In genomic region chr17:36989437-36989836, GRCm38 (mm10) we compare ENCODE assay signal across 12 mouse cellular contexts. TPM values are rescaled to one million over a fixed set of nuclear protein-coding genes. Genes with fewer than 3 reads are reported as not detected.
DNase-seq lines count a peak whose midpoint lies in the region; ATAC-seq and TF ChIP-seq lines count a peak whose summit lies in the region.
"Had no signal": no experiment of that assay in that cellular context is flagged by ENCODE, and none has a peak within 500 bp of the region (broad histone marks: within the 10 kb centered on the region; RNA-seq: fewer than 3 reads in every experiment).

Gene H2-M5, minus strand, starts transcription at chr17:36989537.

- peak within 1 kb of the TSS; percentile 54 for H3K4me3 ChIP-seq in heart, embryonic 10.5 days
- H3K4me3 ChIP-seq in lung, embryonic 15.5 days, result peak within 1 kb of the TSS; percentile 12; the same call in 1 of the 2 replicates
- H3K4me3 ChIP-seq in intestine, postnatal 0 days (ENCODE audit: low read depth, low read length), result peak within 1 kb of the TSS; percentile 20
- peak within 1 kb of the TSS; percentile 15; the same call in 1 of the 2 replicates for H3K4me3 ChIP-seq in neural tube, embryonic 15.5 days (replicated peaks)
- H3K4me3 ChIP-seq: layer of hippocampus, adult 2 months had no signal

- no peak for ATAC-seq in lung, embryonic 15.5 days (ENCODE audit: borderline replicate concordance, extremely low read depth, low FRiP score, low TSS enrichment)
- ATAC-seq in intestine, postnatal 0 days, result no peak
- ATAC-seq in neural tube, embryonic 15.5 days (ENCODE audit: low FRiP score), result no peak
- ATAC-seq: Patski had no signal

- peaks cover 5% of the 10 kb centered on the region; the same call in 1 of the 2 replicates for H3K4me1 ChIP-seq in heart, embryonic 10.5 days
- H3K4me1 ChIP-seq in lung, embryonic 15.5 days, result no peaks in the 10 kb centered on the region
- no peaks in the 10 kb centered on the region for H3K4me1 ChIP-seq in intestine, postnatal 0 days (replicated peaks; ENCODE audit: control insufficient read depth, insufficient read depth, low read length)
- no peaks in the 10 kb centered on the region for H3K4me1 ChIP-seq in neural tube, embryonic 15.5 days

- H3K4me2 ChIP-seq in lung, embryonic 15.5 days, result peak within 1 kb of the TSS; percentile 47
- peak within 1 kb of the TSS; percentile 49 for H3K4me2 ChIP-seq in intestine, postnatal 0 days (replicated peaks; ENCODE audit: low read depth)
- peak within 1 kb of the TSS; percentile 41 for H3K4me2 ChIP-seq in neural tube, embryonic 15.5 days

- H3K36me3 ChIP-seq in heart, embryonic 10.5 days, result no peaks in the 10 kb centered on the region
- no peaks in the 10 kb centered on the region for H3K36me3 ChIP-seq in lung, embryonic 15.5 days
- no peaks in the 10 kb centered on the region for H3K36me3 ChIP-seq in intestine, postnatal 0 days (ENCODE audit: control insufficient read depth, insufficient read depth)
- H3K36me3 ChIP-seq in neural tube, embryonic 15.5 days, result no peaks in the 10 kb centered on the region

- WGBS in heart, embryonic 10.5 days, result 21% methylated on average over 5 of the region's 5 CpGs
- 31% methylated on average over 5 of the region's 5 CpGs for WGBS in lung, embryonic 15.5 days
- 33% methylated on average over 5 of the region's 5 CpGs for WGBS in intestine, postnatal 0 days
- 27% methylated on average over 5 of the region's 5 CpGs for WGBS in neural tube, embryonic 15.5 days

- no peak for DNase-seq in heart, embryonic 10.5 days (ENCODE audit: low spot score)
- no peak for DNase-seq in heart, adult 9 months (ENCODE audit: low spot score in 2 of 2)
- no peak for DNase-seq in lung, postnatal 25 days (ENCODE audit: low spot score)
- no peak for DNase-seq in right cerebral cortex, postnatal 4 days
- DNase-seq in frontal cortex, postnatal 14 days (ENCODE audit: low spot score in 2 of 2), result no peak
- DNase-seq: gastrocnemius, postnatal 36 days had no signal

- no peak within 1 kb of the TSS for H3K27ac ChIP-seq in heart, embryonic 10.5 days
- no peak within 1 kb of the TSS for H3K27ac ChIP-seq in lung, embryonic 15.5 days
- H3K27ac ChIP-seq in intestine, postnatal 0 days (ENCODE audit: low read depth, low read length), result no peak within 1 kb of the TSS
- H3K27ac ChIP-seq in neural tube, embryonic 15.5 days (replicated peaks), result no peak within 1 kb of the TSS
- H3K27ac ChIP-seq: layer of hippocampus, adult 2 months had no signal

- no peak for TF ChIP-seq CTCF in intestine, postnatal 0 days (IDR thresholded peaks at IDR 0.05; ENCODE audit: low read depth)

- H3K9ac ChIP-seq in lung, embryonic 15.5 days, result no peak within 1 kb of the TSS
- no peak within 1 kb of the TSS for H3K9ac ChIP-seq in intestine, postnatal 0 days (ENCODE audit: low read depth, low read length)
- no peak within 1 kb of the TSS for H3K9ac ChIP-seq in neural tube, embryonic 15.5 days (replicated peaks)

- peaks cover 40% of the 10 kb centered on the region for H3K27me3 ChIP-seq in heart, embryonic 10.5 days (ENCODE audit: insufficient read depth, poor library complexity, severe bottlenecking)
- peaks cover 30% of the 10 kb centered on the region for H3K27me3 ChIP-seq in lung, embryonic 15.5 days
- peaks cover 25% of the 10 kb centered on the region; the same call in 1 of the 2 replicates for H3K27me3 ChIP-seq in intestine, postnatal 0 days (replicated peaks; ENCODE audit: control insufficient read depth, insufficient read depth, low read length)
- H3K27me3 ChIP-seq in neural tube, embryonic 15.5 days (replicated peaks), result peaks cover 31% of the 10 kb centered on the region

- no peaks in the 10 kb centered on the region for H3K9me3 ChIP-seq in heart, embryonic 10.5 days
- H3K9me3 ChIP-seq in lung, embryonic 15.5 days, result no peaks in the 10 kb centered on the region
- no peaks in the 10 kb centered on the region for H3K9me3 ChIP-seq in intestine, postnatal 0 days (ENCODE audit: control insufficient read depth)
- no peaks in the 10 kb centered on the region for H3K9me3 ChIP-seq in neural tube, embryonic 15.5 days (replicated peaks)

RNA-seq across cellular contexts. Expression of gene H2-M5, which starts in this region (rescaled TPM):
- 0.27 and 0.39 TPM in 2 replicates for polyA plus RNA-seq in heart, embryonic 10.5 days (2016; fragmentation: Nextera tagmentation; extraction: Ambion mirVana)
- polyA plus RNA-seq in lung, embryonic 15.5 days (2015; fragmentation: Nextera tagmentation; extraction: Ambion mirVana), result 0.40 and 0.48 TPM in 2 replicates
- 0.05 TPM in 1 of 2 replicates, not detected in the other for polyA plus RNA-seq in intestine, postnatal 0 days (2015; fragmentation: Nextera tagmentation; extraction: Ambion mirVana)
- polyA plus RNA-seq in neural tube, embryonic 15.5 days (2015; fragmentation: Nextera tagmentation; extraction: Ambion mirVana), result 2.5 and 2.7 TPM in 2 replicates
- polyA plus RNA-seq: liver, embryonic 16.5 days had no signal
